Mouse (Mus musculus): ENCODE data around the gene Gm10322.

DNA sequence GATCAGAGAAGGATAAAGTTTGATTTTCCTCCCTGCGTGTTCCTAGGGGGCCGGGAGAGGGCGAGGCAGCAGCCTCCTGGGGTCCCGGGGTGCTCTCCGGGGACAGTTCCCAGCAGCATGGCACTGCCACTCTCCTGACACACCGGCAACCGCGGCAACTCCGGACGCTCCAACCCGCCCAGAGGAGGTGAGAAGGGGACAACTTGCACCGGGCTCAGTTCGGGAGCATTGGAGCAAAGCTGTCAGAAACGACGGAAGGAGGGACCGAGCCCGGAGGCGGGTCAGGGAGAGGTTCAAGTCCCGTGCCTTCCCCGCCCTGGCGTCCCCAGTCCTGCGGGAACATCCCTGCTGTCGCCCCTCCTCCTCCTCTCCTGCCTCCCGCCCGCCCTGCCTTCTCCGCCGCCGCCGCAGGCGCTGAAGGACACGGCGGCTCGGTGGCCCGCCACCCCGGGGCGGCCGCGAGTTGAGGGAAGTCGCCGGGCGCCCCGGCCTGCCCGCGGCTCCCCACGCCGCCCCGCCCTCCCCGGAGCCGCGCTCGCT, at the start of gene Gm10322:
- TF ChIP-seq CTCF (IDR thresholded peaks at IDR 0.05; ENCODE audit: insufficient read depth, low read length) = no peak
- no peak for TF ChIP-seq POLR2A (IDR thresholded peaks at IDR 0.05; ENCODE audit: borderline replicate concordance, extremely low read depth, low read depth, low read length)

All from lung, adult 2 months (tissue).